Mouse (Mus musculus): ENCODE data around the gene Avil. TPM values are rescaled to one million over a fixed set of nuclear protein-coding genes. Genes with fewer than 3 reads are reported as not detected.

The Avil gene
- total RNA-seq (2012; rRNA removed), result 2.1 and 2.7 TPM in 2 replicates
- total RNA-seq (2014; rRNA removed), result 8.2 and 9.9 TPM in 2 replicates
- 18.8 and 20.0 TPM in 2 replicates for polyA plus RNA-seq (2012; ENCODE audit: insufficient read length, low read depth)

GRCm38 (mm10) chr10:127000529-127000928 is at the start of gene Avil:
Avil (plus strand) TSS chr10:127000709.
- peak within 1 kb of the TSS in 2 of 3 experiments; percentile 44 to 47 for H3K4me3 ChIP-seq (replicated peaks in 1 of 3; ENCODE audit: low read depth in 2 of 3, low read length in 2 of 3, poor library complexity in 1 of 3)
- peak; percentile 62 for DNase-seq (ENCODE audit: extremely low read depth)
- no peaks in the 10 kb centered on the region for H3K79me2 ChIP-seq (replicated peaks; ENCODE audit: control insufficient read depth, extremely low read depth, insufficient read depth, poor library complexity, severe bottlenecking)
- no peak within 1 kb of the TSS for H3K4me2 ChIP-seq (ENCODE audit: insufficient read depth, low read depth, poor library complexity, severe bottlenecking)
- H3K4me1 ChIP-seq (ENCODE audit: control insufficient read depth in 1 of 2, insufficient read depth in 2 of 2), result peaks cover 6 to 55% of the 10 kb centered on the region in 2 experiments
- H3K9me3 ChIP-seq (replicated peaks; ENCODE audit: low read length), result no peaks in the 10 kb centered on the region
- H3K36me3 ChIP-seq (replicated peaks in 1 of 2; ENCODE audit: control insufficient read depth in 1 of 2, insufficient read depth in 1 of 2, low read length in 1 of 2), result peaks cover 19 to 43% of the 10 kb centered on the region in 2 experiments
- no peak for TF ChIP-seq POLR2A (IDR thresholded peaks at IDR 0.05; ENCODE audit: low read depth, low read length)
- TF ChIP-seq IRF4 (IDR thresholded peaks at IDR 0.05; ENCODE audit: low read depth, low read length), result no peak
- no peak for TF ChIP-seq MXI1 (IDR thresholded peaks at IDR 0.05; ENCODE audit: low read depth, low read length)
- no peak for TF ChIP-seq UBTF (IDR thresholded peaks at IDR 0.05; ENCODE audit: low read depth, low read length)
- TF ChIP-seq MAFK (IDR thresholded peaks at IDR 0.05; ENCODE audit: insufficient replicate concordance, low read length), result no peak
- TF ChIP-seq MAX (IDR thresholded peaks at IDR 0.05; ENCODE audit: low read length), result no peak
- TF ChIP-seq RCOR1 (conservative IDR thresholded peaks at IDR 0.05; ENCODE audit: low read depth, low read length), result no peak
- no peak for TF ChIP-seq ZC3H11A (IDR thresholded peaks at IDR 0.05; ENCODE audit: low read depth, low read length)
- TF ChIP-seq JUND (conservative IDR thresholded peaks at IDR 0.05; ENCODE audit: low read depth, low read length), result no peak
- H3K9ac ChIP-seq (ENCODE audit: insufficient read depth, low read depth), result no peak within 1 kb of the TSS
- H3K27me3 ChIP-seq (replicated peaks), result no peaks in the 10 kb centered on the region
- dilution Hi-C loops (cut with MboI; ENCODE audit: extremely low pct_ligation_motif_present, extremely low pct_unique_long_range_greater_than_20kb, low sequenced_read_pairs) (no loop called here), in situ Hi-C loops (cut with MboI; ENCODE audit: low pct_ligation_motif_present, low pct_unique_long_range_greater_than_20kb, low sequenced_read_pairs) (no loop called here)
- no peak within 1 kb of the TSS for H3K27ac ChIP-seq (ENCODE audit: insufficient read depth, low read depth)

DNA sequence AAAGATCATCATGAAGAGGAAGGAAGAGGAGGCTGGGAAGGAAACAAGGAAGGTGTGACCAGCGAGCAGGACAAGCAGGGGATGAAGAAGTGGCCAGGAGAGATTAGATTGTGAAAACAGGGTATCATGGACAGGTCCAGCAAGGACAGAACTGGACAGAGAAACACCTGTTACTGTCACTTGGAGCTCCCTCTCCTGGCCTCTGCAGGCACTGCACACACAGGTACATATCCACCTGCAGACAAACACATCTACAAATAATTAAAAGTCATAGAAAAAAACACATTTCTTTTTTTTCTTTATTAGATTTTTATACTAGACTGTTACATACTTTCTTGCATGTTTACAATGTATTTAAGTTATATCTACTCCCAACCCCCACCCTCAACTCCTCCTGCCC is 48.1 kb upstream of the Avil start:
- Histone ChIP-seq H3K4me2 (ENCODE audit: insufficient read depth, low read depth, poor library complexity, severe bottlenecking) (no peak overlapping the region), H3K27me3 (replicated peaks) (peaks cover 2% of the 10 kb centered on the region), H3K36me3 (replicated peaks in 1 of 2; ENCODE audit: control insufficient read depth in 1 of 2, insufficient read depth in 1 of 2, low read length in 1 of 2) (no peaks in the 10 kb centered on the region), H3K9me3 (replicated peaks; ENCODE audit: low read length) (peaks cover 5% of the 10 kb centered on the region), H3K27ac (ENCODE audit: insufficient read depth, low read depth) (no peak overlapping the region), H3K9ac (ENCODE audit: insufficient read depth, low read depth) (no peak overlapping the region), H3K4me3 (replicated peaks in 1 of 3; ENCODE audit: low read depth in 2 of 3, low read length in 2 of 3, poor library complexity in 1 of 3) (no peak overlapping the region), H3K4me1 (ENCODE audit: control insufficient read depth in 1 of 2, insufficient read depth in 2 of 2) (no peaks in the 10 kb centered on the region), H3K79me2 (replicated peaks; ENCODE audit: control insufficient read depth, extremely low read depth, insufficient read depth, poor library complexity, severe bottlenecking) (no peaks in the 10 kb centered on the region)
- dilution Hi-C loops (cut with MboI; ENCODE audit: extremely low pct_ligation_motif_present, extremely low pct_unique_long_range_greater_than_20kb, low sequenced_read_pairs), result no loop called here
- no peak for TF ChIP-seq EP300 (IDR thresholded peaks at IDR 0.05; ENCODE audit: low read length)
- no peak for TF ChIP-seq NRF1 (IDR thresholded peaks at IDR 0.05; ENCODE audit: low read depth, low read length)
- no peak; a peak in 2 of 4 replicates for TF ChIP-seq CTCF (conservative IDR thresholded peaks at IDR 0.05 in 1 of 2, IDR thresholded peaks at IDR 0.05 in 1 of 2; ENCODE audit: low read depth in 2 of 2, low read length in 2 of 2)
- no peak for TF ChIP-seq TCF12 (IDR thresholded peaks at IDR 0.05; ENCODE audit: low read depth, low read length)
- TF ChIP-seq ZNF384 (IDR thresholded peaks at IDR 0.05; ENCODE audit: low read depth, low read length), result no peak
- no peak for TF ChIP-seq SMC3 (IDR thresholded peaks at IDR 0.05; ENCODE audit: low read depth, low read length)
- no peak for TF ChIP-seq POLR2AphosphoS2 (IDR thresholded peaks at IDR 0.05; ENCODE audit: low read depth, low read length)
- no peak for TF ChIP-seq USF2 (conservative IDR thresholded peaks at IDR 0.05; ENCODE audit: low read depth, low read length)
- TF ChIP-seq JUN (IDR thresholded peaks at IDR 0.05; ENCODE audit: insufficient read depth, low read depth, low read length), result no peak
- no peak for TF ChIP-seq MAX (IDR thresholded peaks at IDR 0.05; ENCODE audit: low read length)
- no peak for TF ChIP-seq CHD2 (IDR thresholded peaks at IDR 0.05; ENCODE audit: low read length)
- TF ChIP-seq SIN3A (IDR thresholded peaks at IDR 0.05; ENCODE audit: low read length), result no peak
- no peak for TF ChIP-seq TBP (conservative IDR thresholded peaks at IDR 0.05; ENCODE audit: low read depth, low read length)
- TF ChIP-seq RCOR1 (conservative IDR thresholded peaks at IDR 0.05; ENCODE audit: low read depth, low read length), result no peak
- no peak for TF ChIP-seq MEF2A (IDR thresholded peaks at IDR 0.05; ENCODE audit: borderline replicate concordance, low read depth, low read length)
- no peak for TF ChIP-seq IRF4 (IDR thresholded peaks at IDR 0.05; ENCODE audit: low read depth, low read length)
- no peak for TF ChIP-seq HCFC1 (IDR thresholded peaks at IDR 0.05; ENCODE audit: low read depth, low read length)
- TF ChIP-seq E2F4 (IDR thresholded peaks at IDR 0.05; ENCODE audit: insufficient replicate concordance, low read depth, low read length), result no peak
- TF ChIP-seq GABPA (IDR thresholded peaks at IDR 0.05; ENCODE audit: insufficient replicate concordance, low read depth, low read length), result no peak
- TF ChIP-seq MAZ (IDR thresholded peaks at IDR 0.05; ENCODE audit: low read depth, low read length), result no peak
- in situ Hi-C loops (cut with MboI; ENCODE audit: low pct_ligation_motif_present, low pct_unique_long_range_greater_than_20kb, low sequenced_read_pairs), result no loop called here
- DNase-seq (ENCODE audit: extremely low read depth), result no peak
